Mouse (Mus musculus) retina, adult 2 months (tissue): ENCODE data around the gene Ttc30a1.
"Not testable (repeated sequence)": the region's sequence is repeated elsewhere in the genome, so short reads cannot be mapped to it uniquely, and the experiment has no call there.

Experiments used
- DNase-seq: peaks from one replicate; pipeline ENCODE4 v3.0.0-alpha.2; 2012; ENCODE audit warnings: low read depth, low spot score

Ttc30a1 gene

DNA sequence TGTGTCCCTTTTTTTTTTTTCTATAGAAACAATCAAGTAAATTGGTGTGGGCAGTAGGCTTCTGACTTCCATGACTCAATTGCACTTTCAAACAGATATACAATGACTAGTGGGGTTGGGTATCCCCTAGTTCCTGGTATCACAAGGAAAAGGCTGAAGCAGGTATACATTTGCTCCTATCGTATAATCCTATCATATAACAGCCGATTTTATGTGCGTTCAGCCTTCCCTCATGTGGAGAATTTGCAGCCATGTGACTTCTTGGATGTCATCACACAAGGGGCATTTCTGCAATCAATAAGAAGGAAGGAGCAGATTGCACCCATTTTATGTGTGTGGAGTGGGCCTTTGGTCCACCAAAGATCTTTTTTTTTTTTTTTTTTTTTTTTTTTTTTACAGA, 1.3 kb upstream of the Ttc30a1 start:
- no peak for DNase-seq

DNA sequence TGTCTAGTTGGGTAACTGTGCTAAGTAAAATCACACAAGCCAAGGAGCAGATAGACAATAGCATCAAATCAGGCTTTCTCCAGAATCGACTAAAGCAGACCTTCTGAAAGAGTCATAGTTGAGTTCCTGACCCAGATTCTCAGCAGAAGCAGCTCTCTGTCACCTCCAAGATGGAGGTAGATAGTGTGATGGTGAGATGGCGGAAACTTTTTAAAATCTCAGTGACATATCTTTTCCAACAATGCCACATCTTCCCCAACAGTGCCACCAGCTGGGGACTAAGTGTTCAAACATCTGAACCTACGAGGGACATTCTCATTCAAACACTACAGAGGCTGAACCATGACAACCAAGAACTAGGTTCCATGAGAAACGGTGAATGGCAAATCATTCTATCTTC, 859 bp upstream of the Ttc30a1 start:
- no peak for DNase-seq

GRCm38 (mm10) chr2:75980933-75981439, 781 bp downstream of the Ttc30a1 start:
- DNase-seq: not testable (repeated sequence)

- not testable (repeated sequence) for DNase-seq
Observed at GRCm38 (mm10) chr2:75977752-75978368, 3.9 kb downstream of the Ttc30a1 start, which contains the start of gene Ttc30a2. Ttc30a2 (minus strand) TSS chr2:75978170.

GRCm38 (mm10) chr2:75976070-75976469, 5.7 kb downstream of the Ttc30a1 start:
- DNase-seq: not testable (repeated sequence)

DNA sequence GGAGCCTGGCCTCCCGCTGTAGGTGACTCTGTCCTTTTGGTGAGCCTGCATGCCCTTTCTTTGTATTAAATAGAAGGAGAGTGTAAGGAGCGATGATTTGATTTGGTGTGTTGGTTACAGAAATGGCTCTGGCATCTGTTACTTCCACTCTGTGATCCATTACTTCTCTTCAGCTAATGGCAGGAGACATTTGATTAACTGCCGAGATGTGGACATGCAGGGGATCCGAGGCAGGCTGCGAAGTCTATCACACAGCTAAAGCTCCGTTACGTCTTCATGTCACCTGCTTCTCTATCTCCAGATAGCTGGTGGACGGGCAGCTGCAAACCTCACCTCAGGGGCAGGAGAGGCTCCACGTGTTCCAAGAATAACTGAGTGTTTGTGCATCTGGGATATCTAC, 7.6 kb downstream of the Ttc30a1 start:
- no peak for DNase-seq

GRCm38 (mm10) chr2:75964972-75965371, 16.8 kb downstream of the Ttc30a1 start:
- no peak for DNase-seq

GRCm38 (mm10) chr2:75964512-75964911, 17.3 kb downstream of the Ttc30a1 start:
- DNase-seq: no peak

DNA sequence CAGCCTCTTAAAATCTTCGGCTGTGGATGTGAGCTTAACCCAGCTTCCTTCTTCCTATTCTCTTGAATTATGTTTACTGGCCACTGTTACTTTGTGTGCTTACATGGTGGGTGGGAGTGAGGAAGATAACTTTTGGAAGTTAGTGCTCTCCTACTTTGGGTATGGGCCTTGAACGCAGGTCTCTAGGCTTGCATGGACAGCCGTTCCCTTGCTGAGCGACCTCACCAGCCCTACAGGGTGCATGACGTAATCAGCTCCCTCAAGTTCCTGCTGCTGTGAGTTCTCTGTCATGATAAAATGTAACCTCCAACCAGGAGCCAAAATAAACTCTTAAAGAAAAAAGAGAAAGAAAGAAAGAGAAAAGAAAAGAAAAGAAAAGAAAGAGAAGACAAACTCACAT, 17.7 kb downstream of the Ttc30a1 start:
- no peak for DNase-seq

DNA sequence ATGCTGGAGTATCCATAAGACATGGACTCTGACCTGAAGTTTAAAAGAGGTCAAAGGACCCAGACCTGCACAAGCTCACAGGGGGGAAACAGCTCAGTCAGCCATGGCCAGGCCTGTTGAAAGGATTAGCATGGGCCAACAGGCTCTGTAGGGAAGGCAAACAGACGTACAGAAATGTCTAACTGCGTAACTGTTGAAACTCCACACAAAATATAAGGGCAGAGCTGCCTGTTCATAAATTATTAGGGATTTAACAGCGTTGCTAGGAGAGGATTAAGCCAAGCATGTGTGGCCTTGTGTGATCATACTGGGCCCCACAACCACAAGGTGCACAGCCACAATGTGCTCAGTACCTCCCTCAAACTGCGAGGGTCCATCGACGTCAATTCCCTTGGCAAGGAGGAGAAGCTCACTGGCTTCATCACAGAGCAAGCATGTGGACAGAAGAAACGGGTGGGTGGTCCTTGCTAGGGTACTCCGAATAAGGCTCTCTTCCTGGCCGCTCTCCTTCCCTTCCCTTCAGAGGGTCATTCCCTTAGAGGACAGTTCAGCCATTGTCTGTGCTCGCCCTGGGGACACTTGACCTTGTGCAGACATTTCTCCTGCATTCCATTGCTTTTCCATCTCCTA, 18.4 kb downstream of the Ttc30a1 start:
- DNase-seq: no peak

DNA sequence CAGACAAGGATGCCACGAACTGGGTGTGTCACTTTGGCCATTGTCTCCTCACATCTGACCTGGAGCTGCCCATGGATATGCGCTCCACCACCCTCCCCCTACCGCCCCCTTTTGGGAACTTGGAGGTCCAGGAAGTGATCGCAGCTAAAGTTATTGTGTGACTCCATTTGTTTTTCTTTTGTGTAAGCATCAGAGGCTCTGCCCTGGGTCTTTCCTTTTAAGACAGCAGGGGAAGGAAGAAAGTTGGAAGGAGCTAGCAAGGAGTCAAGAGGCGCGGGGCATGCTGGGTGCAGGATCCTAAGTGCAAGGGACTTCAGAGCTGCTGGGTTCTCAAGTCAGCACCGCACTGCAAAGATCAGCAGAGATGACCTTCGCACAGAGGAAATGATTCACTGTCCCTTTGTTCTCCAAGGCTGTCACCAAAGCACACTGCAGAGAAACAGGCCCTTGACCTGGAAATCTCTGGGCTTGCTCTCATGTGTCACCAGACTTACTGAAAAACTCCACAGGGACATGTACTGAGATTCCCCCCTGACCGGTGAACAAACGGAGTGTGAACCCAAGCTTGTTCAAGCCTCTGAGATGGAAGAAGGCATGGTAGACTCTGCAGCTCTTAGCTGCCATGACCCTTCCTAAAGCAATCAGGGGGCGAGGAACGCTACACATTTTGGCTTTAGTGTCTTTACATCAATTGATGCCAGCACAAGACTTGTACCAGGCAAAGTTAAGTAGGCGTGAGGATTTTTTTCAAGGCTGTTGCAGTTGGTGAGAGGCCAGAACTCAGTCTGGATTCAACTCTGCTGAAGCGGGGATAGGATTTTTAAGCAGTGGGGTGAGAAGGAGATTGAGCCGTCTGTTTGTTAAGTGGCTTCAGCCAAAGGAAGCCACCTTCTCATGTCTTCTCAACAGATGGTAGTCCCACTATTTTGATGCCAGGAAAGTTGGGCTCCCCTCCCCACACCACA, 21.1 kb downstream of the Ttc30a1 start:
- DNase-seq: no peak

GRCm38 (mm10) chr2:75959850-75960365, 21.9 kb downstream of the Ttc30a1 start:
- DNase-seq: no peak

DNA sequence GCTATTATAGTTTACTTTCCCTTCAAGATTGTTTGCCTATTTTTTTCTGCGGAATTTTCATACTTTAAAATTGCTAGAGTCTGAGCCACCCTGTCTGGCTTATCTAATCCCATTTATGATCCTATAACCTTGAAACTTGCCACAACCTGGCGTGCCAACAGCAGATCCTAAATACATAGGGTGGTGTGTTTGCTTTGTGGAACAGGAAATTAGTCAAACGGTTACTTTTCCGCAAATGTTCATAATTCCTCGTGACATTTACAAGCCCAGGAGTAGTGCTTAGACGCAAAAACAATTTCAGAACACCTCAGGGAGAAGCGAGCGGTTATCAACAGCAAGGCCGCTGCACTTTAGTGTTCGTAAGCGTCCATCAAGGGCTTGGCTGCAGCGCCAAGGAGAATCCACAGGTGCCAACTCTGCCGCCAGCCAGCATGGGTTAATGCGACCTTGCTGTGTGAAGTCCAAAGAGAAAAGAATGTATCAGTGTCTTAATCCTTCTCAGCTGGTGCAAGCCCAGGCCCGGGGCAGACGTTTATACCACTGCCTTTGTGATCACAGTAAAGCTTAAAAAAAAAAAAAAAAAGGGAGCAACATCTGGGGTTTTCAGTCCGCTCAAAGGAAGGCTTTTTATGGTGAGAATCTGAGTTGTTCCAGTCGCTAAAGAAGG, 22.5 kb downstream of the Ttc30a1 start:
- DNase-seq: no peak

GRCm38 (mm10) chr2:75955709-75956108, 26.1 kb downstream of the Ttc30a1 start:
- DNase-seq: no peak

DNA sequence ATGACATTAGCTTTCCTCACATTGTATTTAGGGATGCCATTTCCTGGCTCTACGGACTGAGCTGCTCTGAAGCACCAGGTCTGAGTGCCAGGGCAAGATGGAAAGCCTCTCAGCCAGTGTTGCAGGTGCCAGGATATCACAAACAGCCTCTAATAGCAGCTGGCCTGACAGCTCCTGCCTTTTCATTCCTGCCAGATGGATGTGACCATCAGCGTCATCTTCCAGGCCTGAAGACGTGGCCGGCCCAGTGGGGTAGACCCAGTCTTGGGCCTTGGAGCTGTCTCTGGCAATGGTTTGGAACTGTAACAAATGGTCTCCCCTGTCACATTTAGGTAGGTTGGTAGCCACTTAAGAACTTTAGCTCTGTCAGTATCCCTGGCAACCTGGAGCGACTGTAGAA, 28.4 kb downstream of the Ttc30a1 start:
- no peak for DNase-seq

DNA sequence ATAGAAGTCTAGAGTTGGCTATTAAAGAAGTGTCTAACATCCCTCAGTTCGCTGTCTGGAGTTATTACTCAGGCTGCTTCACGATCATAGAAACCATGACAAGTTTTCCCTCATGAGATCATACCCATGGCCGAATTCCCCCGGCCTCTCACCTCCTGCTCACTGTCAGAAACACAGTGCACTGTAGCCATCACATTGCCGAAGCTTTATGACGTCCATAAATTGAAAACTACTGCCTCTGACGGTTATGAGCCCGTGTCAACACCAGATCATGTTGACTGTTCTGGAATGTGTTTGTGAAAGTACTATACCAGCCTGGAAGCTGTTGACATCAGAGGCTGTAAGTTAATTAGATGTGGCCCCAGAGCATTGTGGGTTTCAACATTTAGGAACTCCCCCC, 31.1 kb downstream of the Ttc30a1 start:
- no peak for DNase-seq

GRCm38 (mm10) chr2:75938117-75939063, 43.4 kb downstream of the Ttc30a1 start, which contains the start of gene Ttc30b:
Ttc30b (minus strand) TSS chr2:75938585.
- DNase-seq: peak; percentile 86

GRCm38 (mm10) chr2:75937520-75938116, 44.1 kb downstream of the Ttc30a1 start:
- not testable (repeated sequence) for DNase-seq

GRCm38 (mm10) chr2:75936685-75937084, 45.1 kb downstream of the Ttc30a1 start:
- not testable (repeated sequence) for DNase-seq

- DNase-seq: no peak
Observed at GRCm38 (mm10) chr2:75933541-75933940, 48.2 kb downstream of the Ttc30a1 start.
